ENCODE assay signal across 11 mouse cellular contexts in the genomic region with DNA sequence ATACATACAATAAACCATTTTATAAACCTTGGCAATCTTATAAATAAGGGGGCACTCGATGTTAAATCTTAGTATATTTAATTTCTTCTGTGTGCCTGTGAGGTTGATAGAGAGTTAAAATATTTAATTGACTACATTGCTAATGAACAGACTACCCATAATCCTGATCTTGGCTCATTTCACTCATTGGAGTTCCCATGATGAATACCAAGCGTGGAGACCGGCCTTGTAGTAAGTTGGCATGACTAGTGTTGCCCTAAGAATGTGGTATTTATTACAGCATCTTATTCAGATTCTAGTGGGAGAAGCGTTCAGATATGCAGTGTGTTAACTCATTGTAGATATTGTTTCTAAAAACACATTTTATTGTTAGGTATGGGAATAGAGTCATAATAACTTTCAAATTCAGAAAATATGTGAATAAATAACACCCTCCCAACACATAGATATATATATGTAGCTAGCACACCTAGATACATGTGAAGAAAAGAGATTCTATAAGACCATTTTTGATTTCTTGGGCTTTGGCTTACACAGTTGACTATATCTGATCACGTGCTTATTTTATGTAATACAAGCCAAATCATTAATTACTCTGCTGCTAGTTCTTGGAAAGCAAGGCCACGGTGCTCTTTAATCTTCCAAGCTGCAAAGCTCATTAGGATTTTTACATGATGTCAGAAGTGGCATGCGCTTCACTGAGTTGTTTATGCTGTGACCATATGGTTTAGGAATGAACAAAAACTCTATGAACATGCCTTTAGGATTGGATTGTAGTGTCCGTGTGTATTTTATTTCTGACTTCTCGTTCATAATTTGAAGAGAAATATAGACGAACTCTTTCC.
DNase-seq lines count a peak whose midpoint lies in the region; ATAC-seq and TF ChIP-seq lines count a peak whose summit lies in the region.
"Had no signal": no experiment of that assay in that cellular context is flagged by ENCODE, and none has a peak within 500 bp of the region (broad histone marks: within the 10 kb centered on the region; RNA-seq: fewer than 3 reads in every experiment).

No protein-coding gene starts in this region.

- TF ChIP-seq EP300 in stomach, postnatal 0 days (optimal IDR thresholded peaks at IDR 0.05), result no peak

- H3K27me3 ChIP-seq in lung, embryonic 14.5 days (ENCODE audit: insufficient read depth, low read length), result peaks cover 89% of the 10 kb centered on the region
- no peaks in the 10 kb centered on the region for H3K27me3 ChIP-seq in forebrain, embryonic 13.5 days
- no peaks in the 10 kb centered on the region for H3K27me3 ChIP-seq in midbrain, embryonic 11.5 days (ENCODE audit: control insufficient read depth, insufficient read depth, low read length)
- peaks cover 17% of the 10 kb centered on the region; the same call in 1 of the 2 replicates for H3K27me3 ChIP-seq in stomach, postnatal 0 days (ENCODE audit: control insufficient read depth, insufficient read depth, low read length)

- DNase-seq in lung, embryonic 14.5 days, result peak; percentile 0
- DNase-seq in lung, postnatal 14 days, result no peak
- DNase-seq in midbrain, embryonic 11.5 days (ENCODE audit: low spot score, missing footprints), result peak; percentile 93
- no peak for DNase-seq in urinary bladder, postnatal 10 days (ENCODE audit: low spot score)
- DNase-seq in spleen, adult 12 weeks (ENCODE audit: low spot score), result no peak
- no peak for DNase-seq in stomach, postnatal 0 days (ENCODE audit: low spot score)
- DNase-seq: heart, postnatal 4 days had no signal

- ATAC-seq in lung, embryonic 14.5 days (ENCODE audit: insufficient read depth), result no peak
- no peak for ATAC-seq in forebrain, embryonic 13.5 days
- no peak for ATAC-seq in midbrain, embryonic 11.5 days (ENCODE audit: low FRiP score)
- ATAC-seq in stomach, postnatal 0 days (ENCODE audit: low FRiP score, low TSS enrichment), result no peak

- no peak overlapping the region for H3K4me3 ChIP-seq in lung, embryonic 14.5 days (ENCODE audit: low read depth, low read length)
- H3K4me3 ChIP-seq in forebrain, embryonic 13.5 days, result peak overlapping the region; percentile 72
- H3K4me3 ChIP-seq in midbrain, embryonic 11.5 days (ENCODE audit: low read depth, low read length), result peak overlapping the region; percentile 37
- no peak overlapping the region for H3K4me3 ChIP-seq in stomach, postnatal 0 days (ENCODE audit: low read depth, low read length)
- H3K4me3 ChIP-seq: kidney, embryonic 15.5 days; megakaryocyte, embryonic 14.5 days had no signal

- H3K4me1 ChIP-seq in lung, embryonic 14.5 days (ENCODE audit: insufficient read depth), result no peaks in the 10 kb centered on the region
- no peaks in the 10 kb centered on the region for H3K4me1 ChIP-seq in forebrain, embryonic 13.5 days
- H3K4me1 ChIP-seq in midbrain, embryonic 11.5 days (ENCODE audit: control insufficient read depth, insufficient read depth, low read length), result peaks cover 9% of the 10 kb centered on the region; the same call in 1 of the 2 replicates
- H3K4me1 ChIP-seq in stomach, postnatal 0 days (replicated peaks; ENCODE audit: control insufficient read depth, insufficient read depth), result no peaks in the 10 kb centered on the region

- no peaks in the 10 kb centered on the region for H3K36me3 ChIP-seq in lung, embryonic 14.5 days (ENCODE audit: insufficient read depth)
- peaks cover 58% of the 10 kb centered on the region for H3K36me3 ChIP-seq in forebrain, embryonic 13.5 days (ENCODE audit: poor library complexity, severe bottlenecking)
- 0 out of 2 replicates have a peak, but pooled peaks cover 2% of the 10 kb centered on the region for H3K36me3 ChIP-seq in midbrain, embryonic 11.5 days (ENCODE audit: control insufficient read depth, insufficient read depth, low read length)
- no peaks in the 10 kb centered on the region for H3K36me3 ChIP-seq in stomach, postnatal 0 days (ENCODE audit: control insufficient read depth, insufficient read depth, low read length)
- H3K36me3 ChIP-seq: kidney, embryonic 15.5 days had no signal

- TF ChIP-seq CTCF in lung, embryonic 14.5 days (IDR thresholded peaks at IDR 0.05; ENCODE audit: low read depth), result no peak
- no peak for TF ChIP-seq CTCF in stomach, postnatal 0 days (IDR thresholded peaks at IDR 0.05; ENCODE audit: low read depth)

- H3K27ac ChIP-seq in lung, embryonic 14.5 days (ENCODE audit: low read depth), result no peak overlapping the region
- peak overlapping the region; percentile 95 for H3K27ac ChIP-seq in forebrain, embryonic 13.5 days
- H3K27ac ChIP-seq in midbrain, embryonic 11.5 days (ENCODE audit: low read depth, low read length), result peak overlapping the region; percentile 25
- no peak overlapping the region for H3K27ac ChIP-seq in stomach, postnatal 0 days (replicated peaks)
- H3K27ac ChIP-seq: kidney, embryonic 15.5 days; liver, embryonic 14.5 days had no signal

- no peak overlapping the region for H3K4me2 ChIP-seq in lung, embryonic 14.5 days
- H3K4me2 ChIP-seq in forebrain, embryonic 13.5 days, result peak overlapping the region; percentile 67
- peak overlapping the region; percentile 59 for H3K4me2 ChIP-seq in midbrain, embryonic 11.5 days
- no peak overlapping the region for H3K4me2 ChIP-seq in stomach, postnatal 0 days (replicated peaks; ENCODE audit: low read depth)
- H3K4me2 ChIP-seq: kidney, embryonic 15.5 days had no signal

- 49% methylated on average over 10 of the region's 10 CpGs for WGBS in lung, embryonic 14.5 days
- 7% methylated on average over 10 of the region's 10 CpGs for WGBS in forebrain, embryonic 13.5 days
- 33% methylated on average over 10 of the region's 10 CpGs for WGBS in midbrain, embryonic 11.5 days
- 51% methylated on average over 10 of the region's 10 CpGs for WGBS in stomach, postnatal 0 days

- H3K9ac ChIP-seq in lung, embryonic 14.5 days, result no peak overlapping the region
- H3K9ac ChIP-seq in forebrain, embryonic 13.5 days, result peak overlapping the region; percentile 99
- peak overlapping the region; percentile 69 for H3K9ac ChIP-seq in midbrain, embryonic 11.5 days (ENCODE audit: low read length)
- H3K9ac ChIP-seq in stomach, postnatal 0 days (ENCODE audit: low read length), result no peak overlapping the region
- H3K9ac ChIP-seq: kidney, embryonic 15.5 days; liver, embryonic 14.5 days had no signal

- H3K9me3 ChIP-seq in lung, embryonic 14.5 days (ENCODE audit: low read depth, low read length), result no peaks in the 10 kb centered on the region
- no peaks in the 10 kb centered on the region for H3K9me3 ChIP-seq in forebrain, embryonic 13.5 days (replicated peaks)
- H3K9me3 ChIP-seq in midbrain, embryonic 11.5 days (ENCODE audit: control insufficient read depth, low read length), result no peaks in the 10 kb centered on the region
- H3K9me3 ChIP-seq in stomach, postnatal 0 days (ENCODE audit: control insufficient read depth, low read length), result no peaks in the 10 kb centered on the region
- H3K9me3 ChIP-seq: kidney, embryonic 15.5 days; megakaryocyte, embryonic 14.5 days had no signal

Comparison
In these comparisons a context has a peak if more than half of its experiments do, and no peak if none do; other contexts are left out.
1. DNase-seq: peak in lung, embryonic 14.5 days (single experiment) and midbrain, embryonic 11.5 days (single experiment); none in lung, postnatal 14 days (single experiment), urinary bladder, postnatal 10 days (single experiment), spleen, adult 12 weeks (single experiment) and stomach, postnatal 0 days (single experiment).
2. H3K27ac ChIP-seq: peak in forebrain, embryonic 13.5 days (single experiment) and midbrain, embryonic 11.5 days (single experiment); none in lung, embryonic 14.5 days (single experiment) and stomach, postnatal 0 days (single experiment).
3. H3K4me2 ChIP-seq: peak in forebrain, embryonic 13.5 days (single experiment) and midbrain, embryonic 11.5 days (single experiment); none in lung, embryonic 14.5 days (single experiment) and stomach, postnatal 0 days (single experiment).
4. H3K4me3 ChIP-seq: peak in forebrain, embryonic 13.5 days (single experiment) and midbrain, embryonic 11.5 days (single experiment); none in lung, embryonic 14.5 days (single experiment) and stomach, postnatal 0 days (single experiment).
5. H3K9ac ChIP-seq: peak in forebrain, embryonic 13.5 days (single experiment) and midbrain, embryonic 11.5 days (single experiment); none in lung, embryonic 14.5 days (single experiment) and stomach, postnatal 0 days (single experiment).